Mouse (Mus musculus) yolk sac, embryonic 10.5 days (tissue): Measurements from ENCODE around the gene Tex30.

Experiments
- DNase-seq: peaks from one replicate; pipeline ENCODE4 v3.0.0-alpha.2; 2017; ENCODE audit warnings: low spot score

The Tex30 gene

GRCm38 (mm10) chr1:44041797-44042554, 60.3 kb downstream of the Tex30 start:
- DNase-seq = peak; percentile 28
